Mouse (Mus musculus): Measurements from ENCODE around the gene Lsm3. TPM values are rescaled to one million over a fixed set of nuclear protein-coding genes. Genes with fewer than 3 reads are reported as not detected.
"Not testable (repeated sequence)": the region's sequence is repeated elsewhere in the genome, so short reads cannot be mapped to it uniquely, and the experiment has no call there.

The Lsm3 gene
- polyA plus RNA-seq (2014; fragmentation: Nextera tagmentation; extraction: Ambion mirVana) = 223 and 228 TPM in 2 replicates

GRCm38 (mm10) chr6:91515545-91516449 is at the start of gene Lsm3, which contains the start of gene Xpc:
Gene Lsm3 (plus strand): TSS chr6:91515928.
Gene Xpc (minus strand): TSS chr6:91515888.
- Histone ChIP-seq H3K9ac (ENCODE audit: low read depth, low read length) (peak within 1 kb of the TSS; percentile 77), H3K36me3 (ENCODE audit: control insufficient read depth, insufficient read depth, low read length) (peaks cover 41% of the 10 kb centered on the region), H3K27ac (replicated peaks; ENCODE audit: low read depth, low read length) (peak within 1 kb of the TSS; percentile 41), H3K4me2 (ENCODE audit: low read depth, low read length) (peak within 1 kb of the TSS; percentile 78), H3K27me3 (replicated peaks; ENCODE audit: control insufficient read depth, insufficient read depth, low read length) (no peaks in the 10 kb centered on the region), H3K4me1 (ENCODE audit: control insufficient read depth, insufficient read depth, low read length) (peaks cover 19% of the 10 kb centered on the region), H3K4me3 (ENCODE audit: low read depth, low read length) (peak within 1 kb of the TSS; percentile 64), H3K9me3 (ENCODE audit: control insufficient read depth, low read length) (no peaks in the 10 kb centered on the region)
- DNase-seq (ENCODE audit: low spot score) (peak; percentile 97), ATAC-seq (ENCODE audit: low read depth) (peak; percentile 99)
- under 1% methylated on average over 68 of the region's 80 CpGs for WGBS

GRCm38 (mm10) chr6:91467106-91467505 is 48.6 kb upstream of the Lsm3 start:
- no peak overlapping the region for H3K4me3 ChIP-seq (ENCODE audit: low read depth, low read length)
- no peak overlapping the region for H3K4me2 ChIP-seq (ENCODE audit: low read depth, low read length)
- H3K4me1 ChIP-seq (ENCODE audit: control insufficient read depth, insufficient read depth, low read length) = peaks cover 6% of the 10 kb centered on the region; the same call in 1 of the 2 replicates
- H3K27me3 ChIP-seq (replicated peaks; ENCODE audit: control insufficient read depth, insufficient read depth, low read length) = no peaks in the 10 kb centered on the region
- H3K27ac ChIP-seq (replicated peaks; ENCODE audit: low read depth, low read length) = no peak overlapping the region
- no peaks in the 10 kb centered on the region for H3K9me3 ChIP-seq (ENCODE audit: control insufficient read depth, low read length)
- peaks cover 58% of the 10 kb centered on the region for H3K36me3 ChIP-seq (ENCODE audit: control insufficient read depth, insufficient read depth, low read length)
- ATAC-seq (ENCODE audit: low read depth) = no peak
- H3K9ac ChIP-seq (ENCODE audit: low read depth, low read length) = no peak overlapping the region
- no peak for DNase-seq (ENCODE audit: low spot score)
- WGBS = 95% methylated on average over 1 of the region's 1 CpGs

GRCm38 (mm10) chr6:91470712-91471111 is 45.0 kb upstream of the Lsm3 start:
- 94% methylated on average over 2 of the region's 2 CpGs for whole genome bisulfite sequencing
- DNase-seq (ENCODE audit: low spot score) (no peak), ATAC-seq (ENCODE audit: low read depth) (no peak)
- no peak overlapping the region for H3K27ac ChIP-seq (replicated peaks; ENCODE audit: low read depth, low read length)
- H3K4me1 ChIP-seq (ENCODE audit: control insufficient read depth, insufficient read depth, low read length) = peaks cover 17% of the 10 kb centered on the region
- H3K4me2 ChIP-seq (ENCODE audit: low read depth, low read length) = no peak overlapping the region
- H3K27me3 ChIP-seq (replicated peaks; ENCODE audit: control insufficient read depth, insufficient read depth, low read length) = no peaks in the 10 kb centered on the region
- H3K36me3 ChIP-seq (ENCODE audit: control insufficient read depth, insufficient read depth, low read length) = peaks cover 26% of the 10 kb centered on the region
- H3K9ac ChIP-seq (ENCODE audit: low read depth, low read length) = no peak overlapping the region
- no peak overlapping the region for H3K4me3 ChIP-seq (ENCODE audit: low read depth, low read length)
- H3K9me3 ChIP-seq (ENCODE audit: control insufficient read depth, low read length) = no peaks in the 10 kb centered on the region

- not testable (repeated sequence) for ATAC-seq (ENCODE audit: low read depth); H3K27ac ChIP-seq (replicated peaks; ENCODE audit: low read depth, low read length); H3K4me3 ChIP-seq (ENCODE audit: low read depth, low read length); DNase-seq (ENCODE audit: low spot score); H3K27me3 ChIP-seq (replicated peaks; ENCODE audit: control insufficient read depth, insufficient read depth, low read length); H3K9me3 ChIP-seq (ENCODE audit: control insufficient read depth, low read length); H3K9ac ChIP-seq (ENCODE audit: low read depth, low read length)
- H3K4me2 ChIP-seq (ENCODE audit: low read depth, low read length) = peak overlapping the region; percentile 71; the same call in 1 of the 2 replicates
- peaks cover 20% of the 10 kb centered on the region for H3K36me3 ChIP-seq (ENCODE audit: control insufficient read depth, insufficient read depth, low read length)
- peaks cover 17% of the 10 kb centered on the region for H3K4me1 ChIP-seq (ENCODE audit: control insufficient read depth, insufficient read depth, low read length)
- 87% methylated on average over 3 of the region's 3 CpGs for WGBS
These were observed 44.3 kb upstream of the Lsm3 start for GRCm38 (mm10) chr6:91471427-91471826.

- H3K27ac ChIP-seq (replicated peaks; ENCODE audit: low read depth, low read length) = peak overlapping the region; percentile 88; the same call in 1 of the 2 replicates
- ATAC-seq (ENCODE audit: low read depth) = no peak
- H3K36me3 ChIP-seq (ENCODE audit: control insufficient read depth, insufficient read depth, low read length) = peaks cover 17% of the 10 kb centered on the region; the same call in 1 of the 2 replicates
- no peaks in the 10 kb centered on the region for H3K9me3 ChIP-seq (ENCODE audit: control insufficient read depth, low read length)
- 22% methylated on average over 6 of the region's 6 CpGs for WGBS
- no peaks in the 10 kb centered on the region for H3K27me3 ChIP-seq (replicated peaks; ENCODE audit: control insufficient read depth, insufficient read depth, low read length)
- peaks cover 17% of the 10 kb centered on the region for H3K4me1 ChIP-seq (ENCODE audit: control insufficient read depth, insufficient read depth, low read length)
- H3K9ac ChIP-seq (ENCODE audit: low read depth, low read length) = peak overlapping the region; percentile 89
- peak; percentile 41 for DNase-seq (ENCODE audit: low spot score)
- peak overlapping the region; percentile 83 for H3K4me3 ChIP-seq (ENCODE audit: low read depth, low read length)
- peak overlapping the region; percentile 71 for H3K4me2 ChIP-seq (ENCODE audit: low read depth, low read length)
These were observed 43.4 kb upstream of the Lsm3 start for GRCm38 (mm10) chr6:91472319-91472718.

- Histone ChIP-seq H3K9me3 (ENCODE audit: control insufficient read depth, low read length) (no peaks in the 10 kb centered on the region), H3K4me1 (ENCODE audit: control insufficient read depth, insufficient read depth, low read length) (peaks cover 17% of the 10 kb centered on the region), H3K4me2 (ENCODE audit: low read depth, low read length) (peak within 1 kb of the TSS; percentile 71), H3K36me3 (ENCODE audit: control insufficient read depth, insufficient read depth, low read length) (peaks cover 21% of the 10 kb centered on the region), H3K27ac (replicated peaks; ENCODE audit: low read depth, low read length) (peak within 1 kb of the TSS; percentile 88), H3K4me3 (ENCODE audit: low read depth, low read length) (peak within 1 kb of the TSS; percentile 83), H3K27me3 (replicated peaks; ENCODE audit: control insufficient read depth, insufficient read depth, low read length) (no peaks in the 10 kb centered on the region), H3K9ac (ENCODE audit: low read depth, low read length) (peak within 1 kb of the TSS; percentile 89)
- DNase-seq (ENCODE audit: low spot score) = peak; percentile 100
- peak; percentile 97 for ATAC-seq (ENCODE audit: low read depth)
- WGBS = under 1% methylated on average over 59 of the region's 74 CpGs
These were observed 42.6 kb upstream of the Lsm3 start, which contains the start of the genes Chchd4 and Tmem43 for GRCm38 (mm10) chr6:91472868-91473804. Gene Chchd4 (minus strand): TSS chr6:91473546. Gene Tmem43 (plus strand): TSS chr6:91473703.

- DNase-seq (ENCODE audit: low spot score) (peak; percentile 50), ATAC-seq (ENCODE audit: low read depth) (peak; percentile 35)
- Histone ChIP-seq H3K4me1 (ENCODE audit: control insufficient read depth, insufficient read depth, low read length) (peaks cover 17% of the 10 kb centered on the region), H3K4me3 (ENCODE audit: low read depth, low read length) (peak overlapping the region; percentile 83), H3K4me2 (ENCODE audit: low read depth, low read length) (peak overlapping the region; percentile 71), H3K9me3 (ENCODE audit: control insufficient read depth, low read length) (no peaks in the 10 kb centered on the region), H3K9ac (ENCODE audit: low read depth, low read length) (peak overlapping the region; percentile 82), H3K36me3 (ENCODE audit: control insufficient read depth, insufficient read depth, low read length) (peaks cover 29% of the 10 kb centered on the region), H3K27ac (replicated peaks; ENCODE audit: low read depth, low read length) (peak overlapping the region; percentile 71), H3K27me3 (replicated peaks; ENCODE audit: control insufficient read depth, insufficient read depth, low read length) (no peaks in the 10 kb centered on the region)
- WGBS = 2% methylated on average over 27 of the region's 27 CpGs
These were observed 41.8 kb upstream of the Lsm3 start for GRCm38 (mm10) chr6:91473805-91474440.

All from embryonic facial prominence, embryonic 14.5 days (tissue).